Mouse (Mus musculus) urinary bladder, adult 18-20 months (tissue): ENCODE results near the gene Trim65.
A peak's percentile ranks its signal among the peaks of the same experiment; 100 is the strongest.
"Not testable (repeated sequence)": the region's sequence is repeated elsewhere in the genome, so short reads cannot be mapped to it uniquely, and the experiment has no call there.

ENCODE experiments used
- DNase-seq, 2 experiments: peaks; one replicate each; pipeline ENCODE4 v3.0.0; 2022; ENCODE audit warnings: low spot score in 2 of 2, mixed read lengths in 2 of 2

The Trim65 gene

GRCm38 (mm10) chr11:116108464-116109137, 22.3 kb downstream of the Trim65 start:
- DNase-seq = peak in 1 of 2 experiments; percentile 77

GRCm38 (mm10) chr11:116107777-116108285, 23.1 kb downstream of the Trim65 start:
- DNase-seq = no peak

GRCm38 (mm10) chr11:116106963-116107776, 23.8 kb downstream of the Trim65 start:
- no peak for DNase-seq

- DNase-seq = no peak
Observed at GRCm38 (mm10) chr11:116106154-116106962, 24.6 kb downstream of the Trim65 start.

- no peak for DNase-seq
Observed at GRCm38 (mm10) chr11:116105065-116105464, 25.9 kb downstream of the Trim65 start.

GRCm38 (mm10) chr11:116104006-116104646, 26.8 kb downstream of the Trim65 start:
- peak in 1 of 2 experiments; percentile 77 for DNase-seq

- no peak for DNase-seq
Observed at GRCm38 (mm10) chr11:116103572-116103971, 27.4 kb downstream of the Trim65 start.

GRCm38 (mm10) chr11:116102472-116102871, 28.5 kb downstream of the Trim65 start:
- DNase-seq = no peak

GRCm38 (mm10) chr11:116101931-116102381, 29.0 kb downstream of the Trim65 start:
- DNase-seq = peak in 1 of 2 experiments; percentile 57

GRCm38 (mm10) chr11:116100839-116101238, 30.1 kb downstream of the Trim65 start:
- no peak for DNase-seq

GRCm38 (mm10) chr11:116100385-116100784, 30.5 kb downstream of the Trim65 start:
- peak in 1 of 2 experiments; percentile 84 for DNase-seq

- DNase-seq = no peak
Observed at GRCm38 (mm10) chr11:116099462-116099861, 31.5 kb downstream of the Trim65 start.

- no peak for DNase-seq
Observed at GRCm38 (mm10) chr11:116098711-116099460, 32.0 kb downstream of the Trim65 start.

- DNase-seq = no peak
Observed at GRCm38 (mm10) chr11:116096213-116097108, 34.5 kb downstream of the Trim65 start.

GRCm38 (mm10) chr11:116095573-116095972, 35.4 kb downstream of the Trim65 start:
- peak in 1 of 2 experiments; percentile 61 for DNase-seq

- no peak for DNase-seq
Observed at GRCm38 (mm10) chr11:116093771-116094565, 37.0 kb downstream of the Trim65 start.

- DNase-seq = not testable (repeated sequence)
Observed at GRCm38 (mm10) chr11:116092959-116093358, 38.0 kb downstream of the Trim65 start.

GRCm38 (mm10) chr11:116091591-116091990, 39.3 kb downstream of the Trim65 start:
- no peak for DNase-seq

GRCm38 (mm10) chr11:116089545-116089944, 41.4 kb downstream of the Trim65 start:
- DNase-seq = no peak
